Mouse (Mus musculus) liver, embryonic 12.5 days (tissue): ENCODE measurements around the gene Olfr1385. TPM values are rescaled to one million over a fixed set of nuclear protein-coding genes. Genes with fewer than 3 reads are reported as not detected.
"Not testable (repeated sequence)": the region's sequence is repeated elsewhere in the genome, so short reads cannot be mapped to it uniquely, and the experiment has no call there.

Experiments
- ATAC-seq: fragments of 200-750 bp; cut with Nextera tagmentation; 2 replicates; pipeline ENCODE4 v1.8.0; 2017; ENCODE audit warnings: moderate number of reproducible peaks, mild to moderate bottlenecking, moderate library complexity
- H3K27ac ChIP-seq: fragments of 300-500 bp; sonication (generic); 2 replicates; pipeline ENCODE4 v1.5.1; 2016; ENCODE audit warnings: mild to moderate bottlenecking
- H3K27me3 ChIP-seq: fragments of 300-500 bp; sonication (generic); replicated peaks from 2 replicates; pipeline ENCODE4 v1.6.1; 2016; ENCODE audit warnings: mild to moderate bottlenecking, moderate library complexity
- H3K36me3 ChIP-seq: fragments of 300-500 bp; sonication (generic); 2 replicates; pipeline ENCODE4 v1.6.1; 2016; ENCODE audit warnings: mild to moderate bottlenecking, moderate library complexity
- H3K4me1 ChIP-seq: fragments of 300-500 bp; sonication (generic); 2 replicates; pipeline ENCODE4 v1.6.1; 2016
- H3K4me2 ChIP-seq: fragments of 300-500 bp; sonication (generic); 2 replicates; pipeline ENCODE4 v1.6.1; 2016; ENCODE audit warnings: mild to moderate bottlenecking, moderate library complexity
- H3K4me3 ChIP-seq: fragments of 300-500 bp; sonication (generic); 2 replicates; pipeline ENCODE4 v1.5.1; 2016; ENCODE audit warnings: mild to moderate bottlenecking, moderate library complexity
- H3K9ac ChIP-seq: fragments of 300-500 bp; sonication (generic); 2 replicates; pipeline ENCODE4 v1.6.1; 2016; ENCODE audit warnings: mild to moderate bottlenecking, moderate library complexity
- H3K9me3 ChIP-seq: fragments of 300-500 bp; sonication (generic); replicated peaks from 2 replicates; pipeline ENCODE4 v1.6.1; 2016; ENCODE audit warnings: mild to moderate bottlenecking, moderate library complexity
- WGBS: fragments of 180-500 bp; shearing (Covaris S2); methylation state at CpG from one replicate; pipeline ENCODE4 v1.1.7; 2016; ENCODE audit not compliant: insufficient replicate concordance; 5-methylcytosine and 5-hydroxymethylcytosine counted together
- polyA plus RNA-seq: library from polyadenylated mRNA; unstranded; fragments of >200 nt; fragmentation: Nextera tagmentation; extraction: Ambion mirVana; gene quantifications from 2 replicates; pipeline ENCODE4 v1.2.1, GENCODE M21; 2016

Gene Olfr1385
- not detected in 2 replicates for polyA plus RNA-seq

GRCm38 (mm10) chr11:49488770-49489169, at the start of gene Olfr1385:
TSS of gene Olfr1385 (plus strand) at chr11:49489070.
- H3K4me2 ChIP-seq, H3K4me1 ChIP-seq, H3K9me3 ChIP-seq, H3K9ac ChIP-seq, H3K36me3 ChIP-seq, ATAC-seq, H3K4me3 ChIP-seq, H3K27me3 ChIP-seq, H3K27ac ChIP-seq: not testable (repeated sequence)
- 38% methylated on average over 1 of the region's 1 CpGs for WGBS

GRCm38 (mm10) chr11:49455043-49455442, 33.8 kb upstream of the Olfr1385 start, which contains the start of gene Olfr1387:
TSS of gene Olfr1387 (plus strand) at chr11:49455343.
- Histone ChIP-seq H3K9me3 (no peaks in the 10 kb centered on the region), H3K36me3 (no peaks in the 10 kb centered on the region), H3K27me3 (no peaks in the 10 kb centered on the region), H3K4me3 (no peak within 1 kb of the TSS), H3K27ac (no peak within 1 kb of the TSS), H3K4me2 (no peak within 1 kb of the TSS), H3K9ac (no peak within 1 kb of the TSS), H3K4me1 (no peaks in the 10 kb centered on the region)
- 53% methylated on average over 1 of the region's 1 CpGs for WGBS
- ATAC-seq = no peak

GRCm38 (mm10) chr11:49464746-49465145, 24.1 kb upstream of the Olfr1385 start, which contains the start of gene Olfr1386:
TSS of gene Olfr1386 (plus strand) at chr11:49465046.
- not testable (repeated sequence) for H3K4me3 ChIP-seq, H3K9ac ChIP-seq, H3K4me2 ChIP-seq, H3K4me1 ChIP-seq, H3K27ac ChIP-seq, H3K36me3 ChIP-seq, H3K27me3 ChIP-seq, ATAC-seq, H3K9me3 ChIP-seq
- WGBS = 46% methylated on average over 3 of the region's 3 CpGs

- no peak overlapping the region for H3K4me3 ChIP-seq
- no peaks in the 10 kb centered on the region for H3K4me1 ChIP-seq
- no peaks in the 10 kb centered on the region for H3K36me3 ChIP-seq
- no peak for ATAC-seq
- H3K27me3 ChIP-seq = no peaks in the 10 kb centered on the region
- WGBS = 28% methylated on average over 4 of the region's 4 CpGs
- no peak overlapping the region for H3K27ac ChIP-seq
- no peak overlapping the region for H3K9ac ChIP-seq
- H3K9me3 ChIP-seq = no peaks in the 10 kb centered on the region
- no peak overlapping the region for H3K4me2 ChIP-seq
Measured at GRCm38 (mm10) chr11:49485973-49486372, 2.9 kb upstream of the Olfr1385 start.

- WGBS = 51% methylated on average over 5 of the region's 5 CpGs
- Histone ChIP-seq H3K9ac (no peak overlapping the region), H3K27ac (no peak overlapping the region), H3K36me3 (no peaks in the 10 kb centered on the region), H3K4me3 (no peak overlapping the region), H3K27me3 (no peaks in the 10 kb centered on the region), H3K9me3 (no peaks in the 10 kb centered on the region), H3K4me1 (no peaks in the 10 kb centered on the region), H3K4me2 (no peak overlapping the region)
- ATAC-seq = no peak
Measured at GRCm38 (mm10) chr11:49518086-49518485, 29.2 kb downstream of the Olfr1385 start.

- H3K9ac ChIP-seq = no peak within 1 kb of the TSS
- no peaks in the 10 kb centered on the region for H3K27me3 ChIP-seq
- no peak within 1 kb of the TSS for H3K4me3 ChIP-seq
- H3K36me3 ChIP-seq = no peaks in the 10 kb centered on the region
- no peak for ATAC-seq
- no peak within 1 kb of the TSS for H3K27ac ChIP-seq
- no peak within 1 kb of the TSS for H3K4me2 ChIP-seq
- no peaks in the 10 kb centered on the region for H3K4me1 ChIP-seq
- no peaks in the 10 kb centered on the region for H3K9me3 ChIP-seq
Measured at GRCm38 (mm10) chr11:49519348-49519747, 30.5 kb downstream of the Olfr1385 start, which contains the start of gene Olfr1383. TSS of gene Olfr1383 (plus strand) at chr11:49519648.

- WGBS = 55% methylated on average over 3 of the region's 3 CpGs
- no peak for ATAC-seq
- no peaks in the 10 kb centered on the region for H3K4me1 ChIP-seq
- H3K4me2 ChIP-seq = no peak within 1 kb of the TSS
- no peak within 1 kb of the TSS for H3K27ac ChIP-seq
- no peak within 1 kb of the TSS for H3K4me3 ChIP-seq
- H3K36me3 ChIP-seq = no peaks in the 10 kb centered on the region
- no peak within 1 kb of the TSS for H3K9ac ChIP-seq
- no peaks in the 10 kb centered on the region for H3K27me3 ChIP-seq
- no peaks in the 10 kb centered on the region for H3K9me3 ChIP-seq
Measured at GRCm38 (mm10) chr11:49527947-49528346, 39.1 kb downstream of the Olfr1385 start, which contains the start of gene Olfr1382. TSS of gene Olfr1382 (plus strand) at chr11:49528247.

- no peaks in the 10 kb centered on the region for H3K36me3 ChIP-seq
- H3K9me3 ChIP-seq = no peaks in the 10 kb centered on the region
- no peak overlapping the region for H3K9ac ChIP-seq
- no peak for ATAC-seq
- H3K27me3 ChIP-seq = no peaks in the 10 kb centered on the region
- H3K4me3 ChIP-seq = no peak overlapping the region
- no peaks in the 10 kb centered on the region for H3K4me1 ChIP-seq
- H3K27ac ChIP-seq = no peak overlapping the region
- H3K4me2 ChIP-seq = no peak overlapping the region
Measured at GRCm38 (mm10) chr11:49532761-49533160, 43.9 kb downstream of the Olfr1385 start.

GRCm38 (mm10) chr11:49536631-49537030, 47.8 kb downstream of the Olfr1385 start:
- 76% methylated on average over 2 of the region's 2 CpGs for WGBS
- ATAC-seq = not testable (repeated sequence)

GRCm38 (mm10) chr11:49543149-49543548, 54.3 kb downstream of the Olfr1385 start, which contains the start of gene Olfr1381:
TSS of gene Olfr1381 (plus strand) at chr11:49543449.
- H3K9ac ChIP-seq, H3K4me1 ChIP-seq, H3K4me3 ChIP-seq, H3K4me2 ChIP-seq, H3K27ac ChIP-seq, H3K27me3 ChIP-seq, ATAC-seq, H3K36me3 ChIP-seq, H3K9me3 ChIP-seq: not testable (repeated sequence)
- 59% methylated on average over 3 of the region's 3 CpGs for WGBS

More at GRCm38 (mm10) chr11:49536631-49537030, 47.8 kb downstream of the Olfr1385 start:
- H3K4me2 ChIP-seq, H3K27me3 ChIP-seq, H3K4me3 ChIP-seq, H3K36me3 ChIP-seq, H3K9me3 ChIP-seq, H3K4me1 ChIP-seq, H3K9ac ChIP-seq, H3K27ac ChIP-seq: not testable (repeated sequence)

Other genes starting within 250 kb of the Olfr1385 start
- 35.4 and 35.7 TPM in 2 replicates for gene Mgat1, start 244.9 kb upstream of the Olfr1385 start, polyA plus RNA-seq
- gene Olfr1393, start 210.8 kb upstream of the Olfr1385 start, polyA plus RNA-seq = 0.05 and 0.10 TPM in 2 replicates
- not detected in 2 replicates for gene Olfr1392, start 203.8 kb upstream of the Olfr1385 start, polyA plus RNA-seq
- not detected in 2 replicates for gene Olfr10, start 184.3 kb upstream of the Olfr1385 start, polyA plus RNA-seq
- gene Olfr1391, start 166.3 kb upstream of the Olfr1385 start, polyA plus RNA-seq = not detected in 2 replicates
- gene Olfr1390, start 153.9 kb upstream of the Olfr1385 start, polyA plus RNA-seq = not detected in 2 replicates
- not detected in 2 replicates for gene Olfr1389, start 66.0 kb upstream of the Olfr1385 start, polyA plus RNA-seq
- 0.07 and 0.11 TPM in 2 replicates for gene Olfr1388, start 52.4 kb upstream of the Olfr1385 start, polyA plus RNA-seq
- not detected in 2 replicates for gene Olfr1387, start 33.7 kb upstream of the Olfr1385 start, polyA plus RNA-seq
- gene Olfr1386, start 24.0 kb upstream of the Olfr1385 start, polyA plus RNA-seq = not detected in 2 replicates
- gene Olfr1384, start 17.7 kb downstream of the Olfr1385 start, polyA plus RNA-seq = not detected in 2 replicates
- not detected in 2 replicates for gene Olfr1383, start 30.6 kb downstream of the Olfr1385 start, polyA plus RNA-seq
- gene Olfr1382, start 39.2 kb downstream of the Olfr1385 start, polyA plus RNA-seq = not detected in 2 replicates
- not detected in 2 replicates for gene Olfr1381, start 54.4 kb downstream of the Olfr1385 start, polyA plus RNA-seq
- not detected in 2 replicates for gene Olfr1380, start 67.8 kb downstream of the Olfr1385 start, polyA plus RNA-seq
- gene Flt4, start 120.2 kb downstream of the Olfr1385 start, polyA plus RNA-seq = 4.7 and 4.8 TPM in 2 replicates
- not detected in 2 replicates for gene Scgb3a1, start 174.5 kb downstream of the Olfr1385 start, polyA plus RNA-seq
- 40.2 and 44.7 TPM in 2 replicates for gene Cnot6, start 223.7 kb downstream of the Olfr1385 start, polyA plus RNA-seq